Mouse (Mus musculus): ENCODE measurements at regions not wholly inside any gene's neighbourhood (a gene's known extent, or its start where the extent isn't known, plus 50 kb on each side); places are given as distances from the start of the nearest gene placed in this dataset.
"Not testable (repeated sequence)": the region's sequence is repeated elsewhere in the genome, so short reads cannot be mapped to it uniquely, and the experiment has no call there.

- no peak for ATAC-seq
These were observed 289.2 kb downstream of the Aasdhppt start for GRCm38 (mm10) chr9:4020093-4020492.

GRCm38 (mm10) chr9:3996686-3997085 is 312.6 kb downstream of the Aasdhppt start:
- H3K27me3 ChIP-seq = no peaks in the 10 kb centered on the region
- TF ChIP-seq CTCF (IDR thresholded peaks at IDR 0.05) = no peak
- ChIA-PET CTCF (no interaction called here), POLR2A (no interaction called here)
- ATAC-seq (no peak), DNase-seq (ENCODE audit: low read depth, low spot score) (no peak)
- in situ Hi-C loops (cut with MboI; ENCODE audit: low pct_unique_long_range_greater_than_20kb) = no loop called here

More at GRCm38 (mm10) chr9:4020093-4020492, 289.2 kb downstream of the Aasdhppt start:
- H3K27me3 ChIP-seq = no peaks in the 10 kb centered on the region
- in situ Hi-C loops (cut with MboI; ENCODE audit: low pct_unique_long_range_greater_than_20kb) = no loop called here
- no peak for DNase-seq (ENCODE audit: low read depth, low spot score)
- POLR2A ChIA-PET = no interaction called here
- CTCF ChIA-PET = no interaction called here
- no peak for TF ChIP-seq CTCF (IDR thresholded peaks at IDR 0.05)

- POLR2A ChIA-PET; H3K27me3 ChIP-seq; DNase-seq (ENCODE audit: low read depth, low spot score); ATAC-seq; CTCF ChIA-PET; in situ Hi-C loops (cut with MboI; ENCODE audit: low pct_unique_long_range_greater_than_20kb): not testable (repeated sequence)
These were observed 320.9 kb downstream of the Aasdhppt start for GRCm38 (mm10) chr9:3988383-3988782.

GRCm38 (mm10) chr9:3987971-3988370 is 321.3 kb downstream of the Aasdhppt start:
- POLR2A ChIA-PET; ATAC-seq; H3K27me3 ChIP-seq; DNase-seq (ENCODE audit: low read depth, low spot score); in situ Hi-C loops (cut with MboI; ENCODE audit: low pct_unique_long_range_greater_than_20kb); CTCF ChIA-PET: not testable (repeated sequence)

All from Patski (cell line).